Mouse (Mus musculus) heart, adult 18-20 months (tissue): ENCODE measurements around the gene Zfp568. TPM values are rescaled to one million over a fixed set of nuclear protein-coding genes. Genes with fewer than 3 reads are reported as not detected.
"Not testable (repeated sequence)": the region's sequence is repeated elsewhere in the genome, so short reads cannot be mapped to it uniquely, and the experiment has no call there.

Experiments used
- DNase-seq, 2 experiments: peaks; one replicate each; pipeline ENCODE4 v3.0.0; 2021 to 2022; ENCODE audit warnings: mixed read lengths in 1 of 2
- long read RNA-seq, 2 experiments: library from polyadenylated mRNA; stranded (forward); transcript quantifications; one replicate each; pipeline ENCODE4 v2.0.0; 2021
- total RNA-seq, 2 experiments: library from RNA; stranded (reverse); gene quantifications; 2 replicates each; pipeline ENCODE4 v1.2.3; 2021

The Zfp568 gene
- total RNA-seq, result 10 to 100 TPM; 24.0 to 31.6 TPM
- long read RNA-seq, experiment 1, partial matches to known transcripts, result 1 of 1 reads
- long read RNA-seq, experiment 1, other reads (novel, unspliced or antisense), result 0 of 1 reads
- long read RNA-seq, experiment 2, partial matches to known transcripts, result 0 of 1 reads
- long read RNA-seq, experiment 2, other reads (novel, unspliced or antisense), result 1 of 1 reads

DNA sequence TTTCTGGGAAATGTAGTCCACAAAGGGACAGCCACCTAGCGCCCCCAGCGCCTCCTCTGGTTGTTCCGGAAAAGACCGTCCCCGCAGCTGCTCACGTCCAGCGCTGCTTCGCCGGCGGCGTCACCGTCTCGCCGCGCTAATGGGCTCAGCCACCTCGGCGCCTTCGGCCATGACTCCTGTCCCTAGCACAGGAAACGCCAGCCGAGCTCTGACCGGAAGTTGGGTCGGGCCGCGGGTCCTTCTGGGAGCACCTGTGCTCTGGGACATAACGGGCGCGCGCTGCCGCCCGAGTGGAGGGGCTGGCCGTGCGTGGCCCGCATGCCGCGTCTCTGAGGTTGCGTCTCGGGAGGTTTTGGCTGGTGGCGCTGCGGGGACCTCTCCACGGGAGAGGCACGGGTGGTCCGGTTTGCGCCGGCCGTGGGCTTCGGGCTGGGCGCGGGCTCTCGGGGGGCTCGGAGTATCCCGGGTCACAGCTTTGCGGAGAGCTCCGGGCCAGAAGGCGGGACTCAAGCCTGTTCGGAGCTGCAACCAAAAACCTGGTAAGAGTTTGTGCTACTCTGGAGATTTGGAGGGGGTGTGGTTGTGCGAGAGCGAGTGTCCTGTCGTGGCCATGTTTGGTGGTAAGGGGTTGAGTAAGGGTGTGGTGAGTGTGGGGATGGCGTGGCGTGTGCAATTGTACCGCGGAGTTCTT is at the start of gene Zfp568:
Gene Zfp568 (plus strand): TSS at position 266 of the 691 bp plus-strand sequence.
- DNase-seq, result peak; percentile 94 to 97

DNA sequence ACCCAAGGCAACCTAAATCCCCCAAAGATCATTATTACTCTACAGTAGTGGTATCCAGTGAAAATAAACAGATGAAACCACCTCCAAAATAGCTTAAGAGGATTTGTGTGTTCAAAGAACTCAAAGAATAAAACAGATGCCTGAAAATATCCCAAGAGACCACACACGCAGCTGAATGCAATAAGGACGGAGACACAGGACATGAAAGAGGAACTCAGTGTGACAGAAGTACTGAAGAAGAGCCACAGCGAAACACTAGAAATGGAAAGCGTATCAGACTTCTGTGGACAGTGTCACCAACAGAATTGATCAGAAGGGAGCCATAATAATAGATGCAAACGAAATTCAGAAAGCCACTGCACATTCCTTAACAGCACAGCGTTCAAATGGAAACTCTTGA is 44.9 kb upstream of the Zfp568 start:
- DNase-seq, result no peak

DNA sequence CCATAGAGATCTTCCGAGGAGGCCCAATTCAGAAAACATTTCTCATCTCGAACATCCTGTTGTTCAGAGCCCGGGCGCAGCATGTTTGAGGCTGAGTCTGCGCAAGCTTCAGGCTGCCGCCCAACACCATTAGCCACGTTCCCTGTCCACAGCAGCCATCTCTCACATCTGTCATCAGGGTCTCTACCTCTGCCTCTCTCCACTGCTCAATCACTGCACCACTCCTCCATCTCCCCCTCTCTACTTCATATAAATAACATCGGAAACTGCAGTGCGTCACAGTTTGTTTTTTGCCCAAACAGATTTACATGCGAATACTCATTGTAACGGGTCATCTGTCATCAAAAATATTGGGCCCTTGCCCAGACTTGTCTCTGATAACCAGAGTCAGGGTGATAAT is 42.7 kb upstream of the Zfp568 start:
- no peak for DNase-seq

DNA sequence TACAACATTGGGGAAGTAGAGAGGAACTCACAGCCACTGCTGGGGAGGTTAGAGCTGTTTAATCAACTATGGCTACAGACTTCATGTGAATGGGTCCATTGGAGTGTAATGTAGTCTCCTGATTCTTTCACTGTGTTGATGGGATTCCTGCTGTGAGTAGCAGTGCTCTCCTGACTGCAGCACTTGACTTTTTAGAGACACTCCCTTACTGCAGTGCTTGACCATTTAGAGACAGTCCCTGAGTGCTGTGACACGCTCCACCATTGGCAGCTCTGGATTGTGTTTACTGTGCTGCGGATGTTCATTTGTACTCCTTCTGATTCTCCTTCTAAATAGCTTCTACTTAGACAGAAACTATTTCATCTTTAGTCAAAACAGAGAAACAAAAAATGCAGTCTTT is 41.0 kb upstream of the Zfp568 start:
- no peak for DNase-seq

DNA sequence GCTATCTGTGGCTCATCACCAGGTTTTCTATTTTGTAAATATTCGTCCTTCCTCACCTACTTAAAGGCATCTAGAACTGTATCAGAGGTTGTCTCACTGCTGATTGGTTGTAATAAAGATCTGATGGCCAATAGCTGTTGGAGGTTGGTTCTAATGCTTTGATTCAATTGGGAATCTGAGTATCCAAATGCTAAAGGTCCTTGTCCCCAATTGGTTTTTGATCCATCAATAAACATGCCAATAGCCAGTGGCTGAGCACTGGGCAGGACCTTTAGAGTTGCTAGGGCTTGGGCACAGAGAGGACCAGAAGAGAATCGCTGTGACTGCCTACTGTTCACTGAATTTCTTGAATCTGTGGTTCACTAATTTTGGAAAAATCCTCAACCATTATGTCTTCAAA is 40.0 kb upstream of the Zfp568 start:
- DNase-seq, result no peak

DNA sequence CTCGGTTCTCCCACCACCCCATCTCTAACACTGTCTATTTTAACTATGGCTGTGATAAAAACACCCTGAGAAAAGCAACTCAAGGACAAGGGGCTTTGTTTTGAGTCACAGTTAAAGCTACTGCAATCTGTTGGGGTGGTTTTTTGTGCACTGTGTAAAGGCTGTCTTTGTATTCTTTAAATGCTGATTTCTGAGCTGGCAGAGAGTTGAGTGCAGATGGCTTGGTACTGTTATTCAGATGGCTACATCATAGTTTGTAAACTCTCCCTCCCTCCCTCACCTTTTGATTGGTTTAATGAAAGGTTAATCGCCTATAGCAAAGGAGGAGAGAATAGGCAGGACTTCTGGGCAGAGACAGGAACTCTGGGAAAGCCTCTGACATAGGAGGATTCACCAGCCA is 39.6 kb upstream of the Zfp568 start:
- DNase-seq, result no peak

DNA sequence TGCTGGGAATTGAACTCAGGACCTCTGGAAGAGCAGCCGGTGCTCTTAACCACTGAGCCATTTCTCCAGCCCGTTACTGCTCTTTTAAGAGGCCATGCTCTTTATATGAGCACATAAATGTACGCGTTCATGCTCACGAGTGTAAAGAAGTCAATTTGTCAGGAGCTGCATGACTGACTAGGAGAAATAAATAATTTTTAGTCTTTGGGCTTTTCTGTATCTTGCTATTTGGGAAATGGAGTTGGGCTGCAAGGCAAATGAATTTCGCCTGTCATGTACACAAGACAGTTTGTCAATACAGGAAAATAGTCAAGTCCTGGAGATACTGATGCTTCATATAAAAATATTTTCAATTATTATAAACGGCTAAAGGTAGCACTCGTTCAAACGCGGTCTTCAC is 30.7 kb upstream of the Zfp568 start:
- no peak for DNase-seq

DNA sequence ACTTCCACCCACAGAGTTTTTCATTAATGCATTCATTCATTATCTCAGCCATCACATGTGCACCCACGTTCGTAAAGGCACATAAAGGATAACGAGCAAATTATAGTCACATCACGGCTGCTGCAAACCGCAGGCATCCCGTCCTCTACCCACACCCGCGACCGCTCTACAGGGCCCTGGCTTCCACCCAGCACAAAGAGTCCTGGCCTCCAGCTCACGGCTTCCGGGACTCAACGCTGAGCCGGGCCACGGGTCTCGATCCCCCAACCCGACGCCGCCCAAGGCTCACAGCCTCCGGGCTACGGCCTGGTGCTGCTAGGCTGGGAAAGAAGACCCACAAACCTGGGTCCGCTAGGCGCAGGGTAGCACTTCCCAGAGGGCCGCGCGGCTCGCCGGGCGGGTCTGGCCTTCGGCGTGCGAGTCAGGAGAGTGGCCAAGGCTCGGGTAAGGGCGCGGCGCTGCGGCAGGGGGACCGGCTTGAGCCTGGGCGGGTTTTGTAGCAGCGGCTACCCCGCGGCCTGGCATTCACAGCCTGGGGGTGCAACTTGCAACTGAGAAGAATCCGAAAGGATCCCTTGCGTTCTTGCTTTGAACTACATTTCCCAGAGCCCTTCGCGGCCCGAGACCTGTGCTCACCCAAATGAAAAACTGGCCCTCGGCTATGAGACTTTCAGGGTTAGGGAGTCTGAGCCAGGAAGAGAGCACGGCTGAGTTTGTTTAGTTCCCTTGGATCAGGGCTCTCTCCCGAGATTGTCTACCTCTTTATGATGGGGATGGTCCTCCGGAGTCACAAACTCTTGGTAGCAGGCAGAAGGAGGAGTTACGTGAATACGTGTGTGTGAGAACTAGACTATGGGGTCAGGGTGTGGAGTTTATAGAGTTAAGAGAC is 30.0 kb upstream of the Zfp568 start, which contains the start of gene Zfp74:
Gene Zfp74 (minus strand): TSS at position 577 of the 889 bp plus-strand sequence.
- DNase-seq, result peak; percentile 88 to 90

DNA sequence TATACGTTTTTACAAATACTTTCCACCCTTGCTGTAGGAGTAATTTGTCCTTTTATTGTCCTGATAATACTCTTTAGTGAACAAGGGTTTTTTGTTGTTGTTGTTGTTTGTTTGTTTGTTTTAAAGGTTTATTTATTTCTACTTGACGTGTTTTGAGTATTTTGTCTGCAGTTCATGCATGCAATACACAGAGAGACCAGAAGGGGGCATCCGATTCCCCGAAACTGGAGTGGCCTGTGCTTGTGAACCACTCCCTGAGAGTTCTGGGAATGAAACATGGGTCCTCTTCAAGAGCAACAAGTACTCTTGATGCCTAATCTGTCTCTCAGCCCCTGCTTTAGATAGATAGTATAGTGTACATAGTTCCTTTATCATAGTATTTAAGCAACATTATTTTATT is 29.0 kb upstream of the Zfp568 start:
- peak; percentile 27 to 69 for DNase-seq

DNA sequence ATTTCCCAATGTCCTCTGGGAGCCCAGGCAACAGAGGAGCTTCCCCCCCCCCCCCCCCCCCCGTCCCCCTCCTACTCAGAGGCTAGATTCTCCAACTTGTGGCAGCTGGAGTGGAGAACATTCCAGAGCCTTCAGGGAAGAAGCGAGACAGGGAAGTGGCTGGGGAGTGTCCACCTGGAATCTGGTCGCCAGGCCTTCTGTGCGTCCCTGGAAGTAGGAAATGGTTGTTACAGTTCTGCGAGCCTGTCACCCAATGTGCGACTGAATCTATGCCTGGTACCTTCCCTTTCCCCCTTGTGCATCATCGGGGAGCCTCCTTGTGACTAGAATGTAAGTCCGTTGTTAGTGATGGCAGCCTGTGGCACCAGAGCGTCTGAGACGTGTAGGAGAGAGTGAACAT is 27.5 kb upstream of the Zfp568 start:
- peak; percentile 19 to 33 for DNase-seq

DNA sequence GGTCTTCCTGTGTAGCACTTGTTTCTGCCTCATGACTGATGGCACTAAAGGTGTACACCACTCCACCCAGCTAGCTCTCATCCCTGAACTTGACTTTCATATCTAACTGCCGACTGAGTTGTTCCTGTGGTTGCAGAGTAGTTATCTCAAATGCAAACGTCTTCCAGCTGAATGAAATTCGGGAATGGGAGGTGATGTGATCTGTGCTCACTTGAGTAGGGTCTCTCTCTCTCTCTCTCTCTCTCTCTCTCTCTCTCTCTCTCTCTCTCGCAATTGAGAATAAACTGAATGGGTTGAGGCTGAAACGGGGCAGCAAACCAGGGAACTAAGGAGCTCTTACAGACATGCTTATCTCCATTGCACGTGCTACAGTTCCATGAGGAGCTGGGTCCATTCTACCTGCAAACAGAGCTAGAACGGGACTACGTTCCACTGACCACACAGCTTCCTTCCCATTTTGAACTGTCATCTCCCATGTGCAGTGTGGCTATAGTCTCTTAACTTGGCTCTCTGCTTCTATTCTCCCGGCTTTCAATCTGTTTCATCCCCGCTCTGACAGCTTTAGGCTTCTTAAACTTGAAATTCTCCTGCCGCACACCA is 25.5 kb upstream of the Zfp568 start:
- no peak for DNase-seq

DNA sequence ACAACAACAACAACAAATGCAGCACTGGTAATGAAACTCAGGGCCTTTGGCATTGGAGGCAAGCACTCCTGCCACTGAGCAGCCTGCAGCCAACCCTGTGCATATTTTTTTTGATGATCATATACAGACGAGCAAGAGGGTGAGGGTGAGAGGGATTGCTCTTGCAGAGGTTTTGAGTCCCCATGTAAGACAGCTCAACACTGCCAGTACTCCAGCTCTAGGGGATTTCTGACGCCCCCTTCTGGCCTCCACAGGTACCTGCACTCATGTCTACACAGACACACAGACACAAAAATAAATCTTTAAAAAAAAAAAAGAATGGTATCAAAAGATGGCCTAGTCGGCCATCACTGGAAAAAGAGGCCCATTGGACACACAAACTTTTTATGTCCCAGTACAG is 24.8 kb upstream of the Zfp568 start:
- DNase-seq, result no peak

DNA sequence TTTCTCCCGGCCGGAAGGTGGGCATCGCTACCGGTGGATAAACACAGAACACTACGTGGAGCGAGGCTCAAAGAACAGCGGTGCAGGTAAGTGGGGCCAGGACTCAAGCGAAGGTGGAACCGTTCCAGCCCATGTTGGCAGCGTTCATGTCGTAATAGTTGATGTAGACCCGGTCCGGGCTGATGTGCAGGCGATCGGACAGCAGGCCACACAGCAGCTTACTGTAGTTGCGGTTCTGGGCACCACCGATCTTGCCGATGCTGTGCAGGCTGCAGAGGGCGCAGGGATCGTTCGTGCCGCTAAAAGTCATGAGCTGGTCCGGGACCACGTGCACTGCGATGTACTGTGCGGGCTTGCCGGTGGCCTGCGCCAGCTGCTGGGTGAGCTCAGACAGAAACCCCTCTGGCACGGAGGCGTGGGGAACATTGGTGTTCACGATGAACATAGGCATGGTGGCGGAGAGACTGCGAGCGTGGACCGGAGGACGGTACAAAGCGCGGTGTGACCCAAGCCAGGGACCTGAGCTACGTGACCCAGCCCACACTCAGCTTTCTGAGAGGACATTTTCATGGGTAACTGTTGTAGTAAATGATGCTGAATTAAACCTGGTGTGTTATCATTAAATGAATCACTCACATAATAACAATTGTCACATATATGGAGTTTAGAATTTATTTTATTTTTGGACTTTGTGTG is 18.5 kb upstream of the Zfp568 start:
- not testable (repeated sequence) for DNase-seq

DNA sequence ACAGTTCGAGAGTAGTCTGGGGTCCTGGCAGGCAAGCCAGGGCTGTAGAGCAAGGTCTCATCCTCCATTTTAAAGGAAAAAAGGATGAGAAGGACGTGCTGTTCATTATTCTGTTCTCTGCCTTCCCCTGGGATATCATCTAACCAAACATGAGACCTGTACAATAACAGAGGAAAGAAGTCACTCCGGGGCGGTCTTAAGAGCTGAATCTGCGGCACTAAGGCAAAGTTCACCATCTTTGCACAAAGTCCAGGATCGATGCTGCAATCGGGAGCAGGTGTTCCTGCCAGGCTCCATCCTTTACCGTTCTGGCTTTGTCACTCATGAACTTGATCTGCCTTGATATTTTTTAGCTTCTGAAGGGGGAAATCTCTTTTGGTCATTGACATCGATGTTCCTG is 13.1 kb upstream of the Zfp568 start:
- no peak for DNase-seq

DNA sequence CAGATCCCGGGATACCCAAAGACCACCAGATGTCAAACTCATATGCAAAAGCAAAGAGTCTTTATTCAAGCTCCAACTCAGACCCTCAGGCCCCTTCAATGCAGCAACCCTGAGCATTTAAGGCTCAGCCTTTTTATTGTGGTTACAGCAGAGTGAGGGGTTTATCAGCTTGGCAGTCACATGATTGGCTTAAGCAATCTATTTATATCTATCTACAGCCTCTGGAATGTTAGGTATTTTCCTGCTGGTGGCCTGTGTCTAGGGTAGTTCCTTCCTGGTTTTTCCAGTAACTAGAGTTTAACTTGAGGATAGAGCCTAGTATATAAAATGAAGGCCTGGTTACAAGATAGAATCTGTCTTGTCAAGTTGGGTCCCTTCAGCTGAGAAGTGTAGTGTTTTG is 3.0 kb upstream of the Zfp568 start:
- DNase-seq, result no peak

DNA sequence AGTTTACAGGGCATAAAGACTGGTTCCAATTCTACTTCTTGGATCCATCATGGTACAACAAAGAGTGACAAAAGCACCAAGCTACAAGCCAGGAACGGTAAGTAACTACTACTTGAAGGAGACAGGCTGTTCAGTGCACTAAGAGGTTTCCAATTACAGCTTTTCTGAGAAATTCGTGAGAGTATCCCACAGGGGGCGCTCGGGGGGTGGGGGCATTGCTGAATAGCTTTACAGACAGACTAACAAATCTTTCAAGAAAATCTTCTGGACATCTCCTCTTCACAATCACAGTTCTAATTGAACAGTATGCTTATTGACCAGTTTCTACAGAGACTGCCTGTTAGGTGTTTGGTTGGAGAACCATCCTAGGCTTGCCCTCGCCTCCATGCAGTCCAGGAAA is 2.3 kb upstream of the Zfp568 start:
- no peak for DNase-seq

DNA sequence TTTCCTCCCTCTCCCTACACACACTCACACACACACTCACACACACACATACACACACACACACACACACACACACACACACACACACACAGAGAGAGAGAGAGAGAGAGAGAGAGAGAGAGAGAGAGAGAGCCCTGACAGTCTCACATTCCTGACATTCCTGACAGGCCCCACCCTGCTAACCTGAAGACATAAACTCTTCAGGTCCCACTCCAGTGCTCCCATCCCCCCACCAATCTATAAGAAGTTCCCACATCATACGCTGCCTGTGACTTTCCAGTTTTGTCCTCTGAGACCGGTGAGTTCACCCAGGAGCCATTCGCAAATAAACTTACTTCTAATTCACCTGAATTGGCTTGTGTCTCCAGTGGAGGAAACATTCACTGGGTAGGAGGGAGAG is 1.9 kb upstream of the Zfp568 start:
- no peak for DNase-seq

DNA sequence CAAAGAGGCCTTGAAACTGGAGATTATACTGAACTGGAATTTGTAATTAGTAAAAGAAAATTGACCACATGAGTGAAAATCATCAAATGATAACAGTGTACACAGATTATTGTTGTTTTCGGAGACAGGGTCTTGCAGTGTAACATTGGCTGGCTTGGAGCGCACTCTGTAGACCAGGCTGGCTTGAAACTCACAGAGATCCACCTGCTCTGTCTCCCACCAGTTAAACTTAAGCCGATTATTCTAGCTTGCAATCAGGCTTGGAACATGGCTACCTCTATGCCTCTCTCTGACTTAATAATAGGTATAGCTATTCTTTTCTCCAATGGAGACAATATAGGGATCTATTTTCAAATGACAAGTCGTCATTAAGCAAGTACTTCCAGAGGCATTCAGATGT is 1.4 kb upstream of the Zfp568 start:
- no peak for DNase-seq

DNA sequence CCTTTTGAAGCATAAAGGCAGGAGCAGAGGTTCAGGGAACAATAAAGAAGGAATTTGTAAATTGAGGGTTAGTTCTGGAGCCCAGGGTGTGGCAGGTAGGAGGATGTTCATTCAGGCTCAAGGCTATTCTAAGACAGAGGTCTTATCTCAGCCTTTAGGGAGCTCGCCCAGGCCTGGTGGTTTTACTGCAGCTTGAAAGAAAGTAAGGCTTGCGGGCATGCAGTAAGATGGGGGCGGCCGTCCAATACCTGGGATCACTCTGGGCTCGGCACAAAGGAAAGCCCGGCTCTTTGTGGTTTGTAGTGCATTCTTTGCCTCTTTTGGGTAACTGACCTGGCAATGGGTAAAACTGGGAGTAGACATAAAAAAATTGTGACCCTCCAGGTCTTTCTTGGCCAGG is 824 bp upstream of the Zfp568 start:
- peak; percentile 15 to 53 for DNase-seq

DNA sequence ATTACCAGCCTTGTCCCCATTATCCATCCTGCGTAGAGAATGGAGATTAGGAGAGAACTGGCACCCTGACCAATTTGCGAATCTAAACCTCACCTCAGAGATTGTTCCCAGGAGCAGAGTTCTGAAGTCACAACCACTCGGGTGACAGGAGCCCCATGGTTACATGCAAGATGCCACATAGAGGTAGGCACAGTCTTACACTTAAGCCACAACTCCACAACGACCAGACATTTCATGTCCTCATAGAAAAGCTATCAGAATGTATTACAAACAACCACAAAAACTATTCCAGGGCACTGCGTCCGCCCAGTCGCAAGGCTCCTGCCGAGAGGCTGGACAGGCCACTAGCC is 440 bp upstream of the Zfp568 start:
- no peak for DNase-seq

DNA sequence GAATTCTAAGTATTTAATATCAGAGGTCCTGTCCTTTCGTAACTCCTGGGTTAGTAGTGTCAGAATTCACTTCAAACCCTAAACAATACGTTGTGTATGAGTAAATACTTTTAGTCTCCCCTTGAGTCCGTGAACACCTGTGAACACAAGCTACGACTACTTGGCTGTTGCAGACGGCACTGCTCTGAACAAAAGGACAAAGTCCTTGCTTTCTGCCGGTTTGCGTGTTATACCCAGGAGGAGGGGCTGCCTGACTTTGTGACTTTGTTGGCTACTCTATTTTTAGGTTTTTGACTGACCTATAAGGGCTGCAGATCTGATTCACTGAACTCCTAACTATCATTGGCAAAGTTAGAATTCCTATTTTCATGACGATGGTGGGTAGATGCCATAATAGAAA is 2.3 kb downstream of the Zfp568 start:
- DNase-seq, result no peak

DNA sequence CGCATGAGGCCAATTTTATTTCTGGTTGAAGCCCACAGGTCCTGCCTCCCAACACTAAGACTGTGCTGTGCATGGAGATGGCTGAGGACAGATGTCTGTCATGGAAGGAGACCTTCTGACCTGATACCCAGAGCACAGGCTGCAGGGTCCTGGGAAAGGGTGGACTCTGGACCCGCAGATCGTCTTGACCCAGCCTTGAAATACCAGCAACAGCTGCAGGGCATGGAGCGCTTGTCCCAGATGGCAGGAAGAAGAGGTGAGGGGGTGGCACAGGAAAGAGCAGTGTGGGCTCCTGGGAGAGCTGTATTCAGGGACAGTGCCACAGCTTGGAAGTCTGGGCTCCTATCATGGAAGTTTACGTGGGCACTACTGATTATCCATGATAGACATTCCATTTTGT is 3.8 kb downstream of the Zfp568 start:
- DNase-seq, result no peak
